Mouse (Mus musculus): ENCODE data around the gene Pde8b.

DNA sequence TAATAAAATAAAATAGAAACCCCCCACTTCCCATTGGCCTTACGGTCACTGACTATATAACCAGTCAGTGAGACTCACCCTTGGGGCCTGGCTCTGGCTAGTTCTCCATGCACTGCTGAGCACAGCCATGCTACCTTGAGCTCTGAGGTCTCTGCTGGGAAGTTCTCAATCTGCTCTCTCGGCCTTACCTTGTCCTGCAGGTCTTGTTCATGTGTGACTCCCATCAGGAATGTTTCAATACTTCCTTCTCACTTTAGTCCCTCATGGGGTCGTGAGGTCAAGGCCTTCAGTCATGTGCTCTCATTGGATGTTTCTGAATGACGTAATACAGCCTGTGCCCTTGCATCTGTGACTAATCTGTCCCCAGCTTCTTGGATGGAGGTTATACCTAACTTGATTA lies 191.3 kb downstream of the Pde8b start:
- TF ChIP-seq CTCF (conservative IDR thresholded peaks at IDR 0.05; ENCODE audit: low read length): no peak
- no peak for TF ChIP-seq POU5F1 (IDR thresholded peaks at IDR 0.05; ENCODE audit: borderline replicate concordance, low read length)
- TF ChIP-seq NANOG (IDR thresholded peaks at IDR 0.05; ENCODE audit: borderline replicate concordance, low read length): no peak
